Mouse (Mus musculus): ENCODE results near the gene Gucd1. TPM values are rescaled to one million over a fixed set of nuclear protein-coding genes. Genes with fewer than 3 reads are reported as not detected.

Gucd1 gene
- polyA plus RNA-seq, 1 experiment from 2014 or later = 24.0 TPM

DNA sequence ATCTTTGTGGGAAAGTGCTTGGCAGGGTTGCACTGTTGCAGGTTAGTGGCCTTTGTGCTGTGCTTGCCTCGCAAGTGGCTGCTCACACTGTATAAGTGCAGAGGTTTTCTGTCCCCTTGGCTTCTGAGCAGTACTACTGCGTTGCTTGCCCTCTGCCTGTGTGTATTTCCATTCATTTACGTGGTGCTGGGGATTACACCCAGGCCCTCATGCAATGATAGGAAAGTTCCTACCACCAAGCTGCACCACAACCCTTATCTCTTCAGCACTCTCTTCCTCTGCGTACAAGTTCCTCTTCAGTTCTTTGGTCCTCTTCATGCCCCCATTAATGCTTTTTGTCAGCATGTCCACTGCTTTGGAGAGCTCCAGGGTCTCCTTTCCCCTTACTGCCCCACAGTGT is 215.8 kb downstream of the Gucd1 start:
- no peak for ATAC-seq (ENCODE audit: insufficient number of reproducible peaks, insufficient read depth, low FRiP score, low TSS enrichment, low read depth)
- Histone ChIP-seq H3K27ac (no peak overlapping the region), H3K4me2 (no peak overlapping the region), H3K4me1 (replicated peaks) (no peaks in the 10 kb centered on the region), H3K36me3 (peaks cover 66% of the 10 kb centered on the region), H3K9me3 (no peaks in the 10 kb centered on the region), H3K27me3 (no peaks in the 10 kb centered on the region), H3K4me3 (replicated peaks) (no peak overlapping the region), H3K9ac (replicated peaks) (no peak overlapping the region)
- WGBS = 93% methylated on average over 4 of the region's 4 CpGs

DNA sequence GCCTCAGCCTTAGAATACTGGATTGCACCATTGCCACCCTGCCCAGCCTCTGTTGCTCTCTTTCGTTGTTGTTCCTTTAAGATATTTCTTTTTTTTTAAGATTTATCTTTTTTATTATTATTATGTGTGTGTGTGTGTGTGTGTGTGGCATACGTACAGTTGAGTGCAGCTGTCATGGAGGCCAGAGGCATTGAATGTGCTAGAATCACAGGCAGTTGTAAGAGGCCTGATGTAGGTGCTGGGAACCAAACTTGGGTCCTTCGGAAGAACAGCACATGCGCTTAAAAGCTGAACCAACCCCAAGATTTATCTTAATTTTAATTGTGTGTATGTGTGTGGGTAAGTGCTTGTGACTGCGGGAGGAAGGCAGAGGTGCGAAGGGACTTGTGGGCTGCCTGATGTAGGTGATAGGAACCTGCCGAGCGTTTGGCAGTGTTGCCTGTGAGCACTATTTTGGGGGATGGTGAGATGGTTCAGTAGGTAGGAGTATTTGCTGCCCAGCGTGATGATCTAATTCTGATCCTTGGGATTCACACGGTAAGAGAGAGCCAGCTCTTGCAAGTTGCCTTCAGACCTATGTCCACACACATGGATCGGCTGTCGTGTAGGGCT is 216.5 kb downstream of the Gucd1 start:
- Histone ChIP-seq H3K4me2 (no peak overlapping the region), H3K4me3 (replicated peaks) (no peak overlapping the region), H3K9ac (replicated peaks) (no peak overlapping the region), H3K27me3 (no peaks in the 10 kb centered on the region), H3K9me3 (no peaks in the 10 kb centered on the region), H3K36me3 (peaks cover 67% of the 10 kb centered on the region), H3K4me1 (replicated peaks) (no peaks in the 10 kb centered on the region), H3K27ac (no peak overlapping the region)
- 93% methylated on average over 12 of the region's 12 CpGs for WGBS
- ATAC-seq (ENCODE audit: insufficient number of reproducible peaks, insufficient read depth, low FRiP score, low TSS enrichment, low read depth) = no peak

Other genes with a start within 250 kb of the Gucd1 start
- gene Adora2a, start 201.1 kb downstream of the Gucd1 start, polyA plus RNA-seq (2016; fragmentation: Nextera tagmentation; extraction: Ambion mirVana) = 1.7 and 2.2 TPM in 2 replicates
- gene Upb1, start 116.9 kb downstream of the Gucd1 start, polyA plus RNA-seq (2016; fragmentation: Nextera tagmentation; extraction: Ambion mirVana) = 0.24 and 0.36 TPM in 2 replicates
- gene Snrpd3, start 421 bp downstream of the Gucd1 start, polyA plus RNA-seq (2016; fragmentation: Nextera tagmentation; extraction: Ambion mirVana) = 179 and 203 TPM in 2 replicates
- 0.93 and 1.3 TPM in 2 replicates for gene Lrrc75b, start 42.4 kb upstream of the Gucd1 start, polyA plus RNA-seq (2016; fragmentation: Nextera tagmentation; extraction: Ambion mirVana)
- 0.79 and 0.88 TPM in 2 replicates for gene Ggt1, start 43.6 kb upstream of the Gucd1 start, polyA plus RNA-seq (2016; fragmentation: Nextera tagmentation; extraction: Ambion mirVana)
- 0.70 and 1.1 TPM in 2 replicates for gene Ggt5, start 71.4 kb upstream of the Gucd1 start, polyA plus RNA-seq (2016; fragmentation: Nextera tagmentation; extraction: Ambion mirVana)
- 1.5 and 2.2 TPM in 2 replicates for gene Susd2, start 126.0 kb upstream of the Gucd1 start, polyA plus RNA-seq (2016; fragmentation: Nextera tagmentation; extraction: Ambion mirVana)
- 27.2 and 29.3 TPM in 2 replicates for gene Cabin1, start 246.4 kb upstream of the Gucd1 start, polyA plus RNA-seq (2016; fragmentation: Nextera tagmentation; extraction: Ambion mirVana)

All from limb, embryonic 12.5 days (tissue).